Mouse (Mus musculus): ENCODE data around the gene Csdc2. TPM values are rescaled to one million over a fixed set of nuclear protein-coding genes. Genes with fewer than 3 reads are reported as not detected.

The Csdc2 gene
- polyA plus RNA-seq, 1 experiment from 2014 or later, result 7.0 TPM

DNA sequence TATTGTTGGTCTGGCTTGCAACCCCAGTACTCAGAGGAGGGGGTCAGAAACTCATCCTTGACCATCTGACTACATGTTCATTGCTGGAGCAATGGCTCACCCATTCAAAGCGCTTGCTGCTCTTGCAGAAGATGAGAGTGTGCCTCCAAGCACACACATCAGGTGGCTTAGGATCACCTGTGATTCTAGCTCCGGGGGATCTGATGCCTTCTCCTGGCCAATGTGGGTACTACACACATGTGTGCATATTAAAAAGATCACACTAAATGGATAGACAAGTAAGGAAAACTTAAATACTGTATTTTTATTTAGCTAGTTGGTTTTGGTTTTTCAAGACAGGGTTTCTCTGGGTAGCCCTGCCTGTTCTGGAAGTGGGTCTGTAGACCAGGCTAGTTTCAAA is 4.5 kb downstream of the Csdc2 start:
- peaks cover 13% of the 10 kb centered on the region; the same call in 1 of the 2 replicates for H3K27me3 ChIP-seq (replicated peaks)
- H3K36me3 ChIP-seq, result no peaks in the 10 kb centered on the region
- H3K4me3 ChIP-seq, result no peak overlapping the region
- H3K27ac ChIP-seq (replicated peaks), result no peak overlapping the region
- H3K9ac ChIP-seq, result no peak overlapping the region
- H3K4me1 ChIP-seq, result peaks cover 26% of the 10 kb centered on the region
- ATAC-seq (ENCODE audit: extremely low read depth, insufficient number of reproducible peaks, low FRiP score, low TSS enrichment), result no peak
- no peak overlapping the region for H3K4me2 ChIP-seq
- WGBS, result 86% methylated on average over 2 of the region's 2 CpGs
- H3K9me3 ChIP-seq, result no peaks in the 10 kb centered on the region

DNA sequence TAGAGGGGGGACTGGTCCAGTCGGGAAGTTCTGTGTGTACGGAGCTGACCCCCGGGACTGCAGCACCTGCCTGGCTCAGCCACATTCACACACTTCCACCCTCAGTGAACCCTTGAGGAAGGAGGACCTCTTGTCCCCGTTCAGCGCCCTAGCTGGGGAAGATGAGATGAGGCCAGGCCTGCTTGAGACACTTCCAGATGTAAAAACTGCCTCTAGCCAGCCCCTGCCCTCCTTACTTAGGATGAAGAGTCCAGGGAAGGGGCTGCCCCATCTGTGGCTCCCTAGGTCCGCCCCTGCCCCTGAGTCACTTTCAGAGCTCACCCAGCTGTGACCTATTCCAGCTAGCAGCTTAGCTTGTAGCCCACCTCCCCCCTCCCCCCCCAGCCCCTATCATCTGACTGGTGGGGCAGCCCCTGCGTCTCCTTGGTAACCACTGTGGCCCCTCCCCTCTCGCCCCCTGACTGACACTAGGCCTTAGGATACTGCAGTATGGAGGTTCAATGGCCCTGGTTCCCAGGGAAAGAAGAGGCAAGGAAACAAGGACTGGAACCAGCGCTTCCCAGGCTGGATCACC is 6.7 kb downstream of the Csdc2 start:
- Histone ChIP-seq H3K9me3 (no peaks in the 10 kb centered on the region), H3K27me3 (replicated peaks) (no peaks in the 10 kb centered on the region), H3K4me3 (no peak overlapping the region), H3K9ac (no peak overlapping the region; the same call in 1 of the 2 replicates), H3K4me2 (no peak overlapping the region), H3K27ac (replicated peaks) (no peak overlapping the region), H3K4me1 (peaks cover 5% of the 10 kb centered on the region; the same call in 1 of the 2 replicates), H3K36me3 (peaks cover 4% of the 10 kb centered on the region)
- no peak for ATAC-seq (ENCODE audit: extremely low read depth, insufficient number of reproducible peaks, low FRiP score, low TSS enrichment)
- 23% methylated on average over 8 of the region's 9 CpGs for WGBS

DNA sequence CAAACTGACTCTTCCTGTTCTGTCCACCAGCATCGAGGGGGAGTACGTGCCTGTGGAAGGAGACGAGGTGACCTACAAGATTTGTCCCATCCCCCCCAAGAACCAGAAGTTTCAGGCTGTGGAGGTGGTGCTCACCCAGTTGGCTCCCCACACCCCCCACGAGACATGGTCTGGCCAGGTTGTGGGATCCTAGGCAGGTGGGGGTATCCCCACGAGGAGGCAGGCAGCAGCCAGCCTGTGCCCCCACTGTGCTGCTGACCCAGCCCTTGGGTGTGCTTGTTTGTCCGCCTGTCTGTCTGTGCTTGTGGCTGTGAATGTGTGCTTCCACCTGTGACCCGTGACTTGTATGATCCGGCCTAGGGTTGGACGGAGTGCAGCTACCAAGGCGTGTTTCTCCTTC is 12.5 kb downstream of the Csdc2 start:
- no peaks in the 10 kb centered on the region for H3K27me3 ChIP-seq (replicated peaks)
- H3K4me3 ChIP-seq, result no peak overlapping the region
- ATAC-seq (ENCODE audit: extremely low read depth, insufficient number of reproducible peaks, low FRiP score, low TSS enrichment), result no peak
- no peak overlapping the region for H3K4me2 ChIP-seq
- no peak overlapping the region for H3K9ac ChIP-seq
- no peaks in the 10 kb centered on the region for H3K9me3 ChIP-seq
- H3K27ac ChIP-seq (replicated peaks), result no peak overlapping the region
- WGBS, result 79% methylated on average over 10 of the region's 10 CpGs
- 0 out of 2 replicates have a peak, but pooled peaks cover 4% of the 10 kb centered on the region for H3K4me1 ChIP-seq
- peaks cover 22% of the 10 kb centered on the region for H3K36me3 ChIP-seq

DNA sequence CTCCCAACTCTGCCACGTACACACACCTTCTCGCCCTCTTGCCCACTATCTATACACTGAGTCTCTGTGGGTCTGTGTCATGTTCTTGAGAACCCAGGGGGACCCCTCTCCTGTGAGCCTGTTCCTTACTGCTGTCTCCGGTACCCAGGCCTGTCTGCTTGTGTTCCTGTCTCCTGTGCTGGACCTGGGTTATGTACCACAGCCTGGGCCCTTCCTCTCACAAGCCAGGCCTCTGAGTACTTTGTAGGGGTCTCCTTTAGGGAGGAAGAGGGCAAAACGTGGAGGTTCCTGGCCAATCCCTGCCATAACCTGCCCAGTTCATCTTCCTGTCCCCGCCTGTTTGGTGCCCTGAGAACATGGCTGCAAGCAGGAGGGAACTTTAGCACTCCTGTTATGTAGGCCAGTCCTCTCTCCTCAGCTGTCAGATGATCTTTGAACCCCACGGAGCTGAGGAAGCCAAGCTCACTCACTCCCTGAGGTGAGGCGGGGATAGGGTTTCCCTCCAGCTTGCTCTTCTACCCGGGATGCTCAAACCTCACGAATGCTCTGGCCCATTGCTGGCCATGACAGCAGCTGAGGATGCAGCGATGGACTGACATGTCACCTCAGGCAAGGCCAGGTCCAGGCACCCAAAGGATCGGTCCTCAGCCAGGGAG is 13.0 kb downstream of the Csdc2 start:
- Histone ChIP-seq H3K36me3 (peaks cover 27% of the 10 kb centered on the region), H3K4me2 (no peak overlapping the region), H3K4me3 (no peak overlapping the region), H3K27ac (replicated peaks) (no peak overlapping the region), H3K9ac (no peak overlapping the region), H3K9me3 (no peaks in the 10 kb centered on the region), H3K4me1 (0 out of 2 replicates have a peak, but pooled peaks cover 4% of the 10 kb centered on the region), H3K27me3 (replicated peaks) (no peaks in the 10 kb centered on the region)
- ATAC-seq (ENCODE audit: extremely low read depth, insufficient number of reproducible peaks, low FRiP score, low TSS enrichment), result no peak
- WGBS, result 61% methylated on average over 11 of the region's 11 CpGs

DNA sequence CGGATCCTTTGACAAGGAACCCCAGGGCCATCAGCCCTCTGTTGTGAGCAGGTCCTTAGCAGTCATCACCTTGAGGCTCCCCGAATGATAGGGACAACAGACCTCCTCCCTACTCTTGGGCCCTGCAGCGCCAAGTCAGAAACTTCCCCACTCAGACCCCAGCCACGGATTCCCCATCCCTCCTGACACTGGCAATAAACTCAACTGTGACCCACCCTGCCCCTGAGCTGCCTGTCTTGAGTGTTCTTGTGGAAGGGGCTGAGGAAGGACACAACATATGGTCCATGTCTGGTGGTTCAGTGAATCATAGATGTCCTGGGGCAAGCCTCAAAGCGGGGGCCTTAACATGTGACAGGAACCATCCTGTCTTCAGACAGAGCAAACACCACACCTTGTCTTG is 14.2 kb downstream of the Csdc2 start:
- WGBS, result 73% methylated on average over 5 of the region's 5 CpGs
- no peaks in the 10 kb centered on the region for H3K9me3 ChIP-seq
- H3K36me3 ChIP-seq, result peaks cover 37% of the 10 kb centered on the region
- H3K4me3 ChIP-seq, result no peak overlapping the region
- no peak overlapping the region for H3K4me2 ChIP-seq
- H3K27me3 ChIP-seq (replicated peaks), result no peaks in the 10 kb centered on the region
- ATAC-seq (ENCODE audit: extremely low read depth, insufficient number of reproducible peaks, low FRiP score, low TSS enrichment), result no peak
- no peak overlapping the region for H3K9ac ChIP-seq
- 0 out of 2 replicates have a peak, but pooled peaks cover 4% of the 10 kb centered on the region for H3K4me1 ChIP-seq
- no peak overlapping the region for H3K27ac ChIP-seq (replicated peaks)

DNA sequence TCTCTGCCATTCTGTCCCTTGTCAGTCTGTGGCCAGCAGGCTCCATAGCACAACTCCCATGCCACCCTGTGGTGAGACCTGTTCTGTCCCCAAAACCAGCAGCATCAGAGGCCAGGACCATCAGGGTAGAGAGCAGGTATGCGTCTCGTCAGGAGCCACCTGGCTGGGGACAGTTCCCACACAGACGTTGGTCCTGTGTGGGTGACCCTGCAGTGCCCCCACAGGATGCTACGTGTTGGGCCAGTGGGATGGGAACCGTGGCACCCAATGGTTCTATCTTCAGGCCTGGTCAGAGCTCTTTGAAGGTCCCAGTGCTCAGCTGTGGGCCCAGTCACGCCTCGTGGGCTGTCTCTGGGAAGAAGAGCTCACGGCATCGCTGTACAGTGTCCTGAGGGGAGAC is 14.6 kb downstream of the Csdc2 start:
- Histone ChIP-seq H3K27me3 (replicated peaks) (no peaks in the 10 kb centered on the region), H3K36me3 (peaks cover 42% of the 10 kb centered on the region), H3K4me3 (no peak overlapping the region), H3K4me1 (0 out of 2 replicates have a peak, but pooled peaks cover 4% of the 10 kb centered on the region), H3K9me3 (no peaks in the 10 kb centered on the region), H3K9ac (no peak overlapping the region), H3K4me2 (no peak overlapping the region), H3K27ac (replicated peaks) (no peak overlapping the region)
- ATAC-seq (ENCODE audit: extremely low read depth, insufficient number of reproducible peaks, low FRiP score, low TSS enrichment), result no peak
- 81% methylated on average over 9 of the region's 9 CpGs for WGBS

DNA sequence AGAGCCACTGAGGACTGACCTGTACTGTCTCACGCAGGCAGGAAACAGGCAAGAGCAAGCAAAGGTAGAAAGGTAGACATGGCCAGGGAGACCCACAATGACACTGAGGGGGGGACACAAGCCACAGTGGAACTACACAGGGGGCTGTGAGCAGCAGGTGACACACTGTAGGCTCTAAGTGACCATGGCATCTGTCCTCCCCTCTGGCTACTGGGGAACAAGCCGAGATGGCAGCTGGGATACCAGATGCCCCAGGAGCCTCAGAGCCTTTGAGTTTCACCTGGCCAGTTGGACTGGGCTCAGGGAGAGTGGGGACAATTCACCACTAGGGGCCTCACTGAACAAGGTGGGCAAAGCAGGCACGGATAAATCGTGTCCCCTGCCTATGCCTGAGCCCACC is 15.8 kb downstream of the Csdc2 start:
- H3K4me3 ChIP-seq, result no peak overlapping the region
- no peak overlapping the region for H3K4me2 ChIP-seq
- H3K36me3 ChIP-seq, result peaks cover 40% of the 10 kb centered on the region
- ATAC-seq (ENCODE audit: extremely low read depth, insufficient number of reproducible peaks, low FRiP score, low TSS enrichment), result no peak
- 75% methylated on average over 4 of the region's 4 CpGs for WGBS
- H3K9me3 ChIP-seq, result no peaks in the 10 kb centered on the region
- no peak overlapping the region for H3K9ac ChIP-seq
- H3K27me3 ChIP-seq (replicated peaks), result no peaks in the 10 kb centered on the region
- H3K4me1 ChIP-seq, result 0 out of 2 replicates have a peak, but pooled peaks cover 4% of the 10 kb centered on the region
- no peak overlapping the region for H3K27ac ChIP-seq (replicated peaks)

DNA sequence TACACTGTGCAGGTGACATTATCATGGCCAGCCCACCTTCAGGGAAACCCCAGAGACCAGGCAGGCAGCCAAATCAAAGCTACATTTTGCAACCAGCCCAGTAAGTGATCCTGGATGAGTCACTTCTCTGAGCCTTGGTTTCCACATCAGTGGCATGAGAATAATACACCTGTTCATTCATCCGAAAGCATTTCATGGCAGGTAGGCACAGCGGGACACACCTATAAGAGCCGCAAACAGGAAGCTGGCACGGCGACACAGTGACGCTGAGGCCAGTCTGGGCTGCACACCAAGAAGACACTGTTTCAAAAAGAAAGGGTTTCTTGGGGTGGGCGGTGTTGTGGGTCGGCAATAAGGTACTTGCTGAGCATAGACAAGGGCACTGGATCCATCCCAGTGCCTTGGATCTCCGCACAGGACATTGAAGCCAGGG is 17.6 kb downstream of the Csdc2 start:
- WGBS, result 93% methylated on average over 9 of the region's 9 CpGs
- H3K4me1 ChIP-seq, result 0 out of 2 replicates have a peak, but pooled peaks cover 5% of the 10 kb centered on the region
- H3K27me3 ChIP-seq (replicated peaks), result no peaks in the 10 kb centered on the region
- ATAC-seq (ENCODE audit: extremely low read depth, insufficient number of reproducible peaks, low FRiP score, low TSS enrichment), result no peak
- H3K4me3 ChIP-seq, result no peak overlapping the region
- no peak overlapping the region for H3K9ac ChIP-seq
- no peak overlapping the region for H3K4me2 ChIP-seq
- H3K9me3 ChIP-seq, result no peaks in the 10 kb centered on the region
- no peak overlapping the region for H3K27ac ChIP-seq (replicated peaks)
- H3K36me3 ChIP-seq, result peaks cover 38% of the 10 kb centered on the region

DNA sequence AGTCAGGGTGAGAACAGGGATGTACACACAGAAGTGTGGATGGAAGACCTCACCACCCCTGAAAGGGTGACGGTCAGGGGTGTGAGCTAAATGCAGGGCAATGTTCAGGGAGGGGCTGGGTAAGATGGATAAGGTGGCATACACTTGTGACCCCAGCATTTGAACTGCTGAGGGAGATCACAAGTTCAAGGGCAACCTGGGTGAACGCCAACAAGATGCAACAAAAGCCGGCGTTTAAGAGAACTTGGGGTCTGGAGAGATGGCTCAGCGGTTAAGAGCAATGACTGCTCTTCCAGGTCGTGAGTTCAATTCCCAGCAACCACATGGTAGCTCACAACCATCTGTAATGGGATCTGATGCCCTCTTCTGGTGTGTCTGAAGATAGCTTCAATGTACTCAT is 18.2 kb downstream of the Csdc2 start:
- WGBS, result 89% methylated on average over 6 of the region's 6 CpGs

DNA sequence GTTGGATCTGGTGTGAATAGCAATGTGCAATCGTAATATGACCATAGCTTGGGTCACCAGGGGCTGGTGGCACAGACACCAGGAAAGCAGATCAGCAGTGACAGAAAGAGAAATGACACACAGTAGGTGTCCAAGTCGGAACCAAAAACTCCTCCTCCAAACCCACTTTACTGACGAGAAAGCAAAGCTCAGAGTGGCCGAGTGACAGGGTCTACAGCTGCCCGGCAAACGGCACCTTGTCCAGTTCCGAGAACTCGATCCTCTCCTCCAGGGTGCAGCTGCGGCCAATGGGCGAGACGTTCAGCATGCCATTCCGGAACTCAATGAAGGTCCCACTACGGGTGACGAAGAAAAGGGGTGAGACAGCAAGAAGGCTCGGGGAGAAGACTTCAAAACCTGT is 18.9 kb downstream of the Csdc2 start:
- Histone ChIP-seq H3K27ac (replicated peaks) (no peak overlapping the region), H3K4me2 (no peak overlapping the region), H3K36me3 (peaks cover 38% of the 10 kb centered on the region), H3K9ac (no peak overlapping the region), H3K9me3 (no peaks in the 10 kb centered on the region), H3K4me3 (no peak overlapping the region), H3K27me3 (replicated peaks) (no peaks in the 10 kb centered on the region), H3K4me1 (peaks cover 14% of the 10 kb centered on the region; the same call in 1 of the 2 replicates)
- WGBS, result 89% methylated on average over 15 of the region's 15 CpGs
- no peak for ATAC-seq (ENCODE audit: extremely low read depth, insufficient number of reproducible peaks, low FRiP score, low TSS enrichment)

More for the DNA sequence above, 18.2 kb downstream of the Csdc2 start:
- Histone ChIP-seq H3K4me1 (peaks cover 9% of the 10 kb centered on the region; the same call in 1 of the 2 replicates), H3K4me3 (no peak overlapping the region), H3K9ac (no peak overlapping the region), H3K27ac (replicated peaks) (no peak overlapping the region), H3K27me3 (replicated peaks) (no peaks in the 10 kb centered on the region), H3K36me3 (peaks cover 38% of the 10 kb centered on the region), H3K9me3 (no peaks in the 10 kb centered on the region), H3K4me2 (no peak overlapping the region)
- ATAC-seq (ENCODE audit: extremely low read depth, insufficient number of reproducible peaks, low FRiP score, low TSS enrichment), result no peak

DNA sequence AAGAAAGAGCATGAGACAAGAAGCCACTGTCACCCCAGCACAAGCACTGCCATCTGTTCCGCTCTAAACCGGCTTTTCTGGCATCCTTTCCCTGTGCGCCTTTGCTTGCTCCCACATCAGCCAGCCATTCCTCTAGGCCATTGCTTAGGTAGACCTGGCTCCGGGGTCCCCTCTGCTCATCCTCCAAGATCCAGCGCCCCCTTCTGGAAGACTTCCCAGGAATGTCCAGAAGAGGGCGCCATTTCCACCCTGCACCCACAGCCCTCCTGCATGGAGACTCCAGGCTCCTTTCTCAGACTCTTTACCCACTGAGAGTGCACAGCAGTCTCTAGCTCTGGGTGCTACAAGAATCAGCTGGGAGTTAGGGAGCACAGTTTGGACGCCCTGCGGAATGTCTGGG is 19.9 kb downstream of the Csdc2 start:
- Histone ChIP-seq H3K36me3 (peaks cover 35% of the 10 kb centered on the region), H3K4me2 (no peak overlapping the region), H3K27ac (replicated peaks) (no peak overlapping the region), H3K9me3 (no peaks in the 10 kb centered on the region), H3K4me1 (peaks cover 16% of the 10 kb centered on the region; the same call in 1 of the 2 replicates), H3K27me3 (replicated peaks) (no peaks in the 10 kb centered on the region), H3K4me3 (no peak overlapping the region), H3K9ac (no peak overlapping the region)
- WGBS, result 66% methylated on average over 8 of the region's 8 CpGs
- ATAC-seq (ENCODE audit: extremely low read depth, insufficient number of reproducible peaks, low FRiP score, low TSS enrichment), result no peak

DNA sequence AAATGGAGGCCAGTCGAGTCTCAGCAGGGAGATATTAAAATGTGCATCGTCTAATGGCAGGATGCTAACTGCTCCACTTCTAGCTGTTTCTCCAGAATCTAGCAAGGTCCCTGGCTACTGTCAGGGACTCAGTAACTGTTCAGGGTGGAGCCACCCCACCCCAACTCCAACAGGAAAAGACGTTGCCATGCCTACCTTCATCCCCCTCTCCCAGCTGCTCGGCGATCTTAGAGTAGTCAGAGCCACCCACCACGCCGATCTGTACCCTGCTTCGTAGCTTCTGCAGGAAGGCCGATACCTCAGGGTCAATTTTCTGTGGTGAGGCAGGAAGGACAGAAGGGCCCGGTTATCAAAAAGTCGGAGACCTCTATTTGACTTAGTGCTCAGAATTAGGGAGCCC is 21.0 kb downstream of the Csdc2 start:
- no peak overlapping the region for H3K27ac ChIP-seq (replicated peaks)
- H3K9ac ChIP-seq, result no peak overlapping the region
- peaks cover 16% of the 10 kb centered on the region; the same call in 1 of the 2 replicates for H3K4me1 ChIP-seq
- no peak overlapping the region for H3K4me3 ChIP-seq
- no peaks in the 10 kb centered on the region for H3K9me3 ChIP-seq
- H3K36me3 ChIP-seq, result peaks cover 24% of the 10 kb centered on the region
- no peaks in the 10 kb centered on the region for H3K27me3 ChIP-seq (replicated peaks)
- 82% methylated on average over 11 of the region's 11 CpGs for WGBS
- no peak overlapping the region for H3K4me2 ChIP-seq
- no peak for ATAC-seq (ENCODE audit: extremely low read depth, insufficient number of reproducible peaks, low FRiP score, low TSS enrichment)

Data from heart, embryonic 13.5 days (tissue).